Mouse (Mus musculus) MEL (cell line): ENCODE results near the gene Sema6c. TPM values are rescaled to one million over a fixed set of nuclear protein-coding genes. Genes with fewer than 3 reads are reported as not detected.

Experiments
- DNase-seq: peaks from one replicate; pipeline ENCODE4 v3.0.0; 2011; ENCODE audit warnings: low read depth, low spot score
- H3K27ac ChIP-seq: 2 replicates; pipeline ENCODE4 v1.5.1; 2012; ENCODE audit warnings: low read depth, mild to moderate bottlenecking, control low read depth, low read length, moderate library complexity; ENCODE audit not compliant: control insufficient read depth
- H3K27me3 ChIP-seq, 2 experiments: fragments of 150-350 bp in 1 of 2; sonication (generic) in 1 of 2; 2 replicates each; pipeline ENCODE4 v1.6.1; 2012; ENCODE audit warnings: low read length in 2 of 2, mild to moderate bottlenecking in 2 of 2, improper control_type of control experiment in 1 of 2, moderate library complexity in 1 of 2; ENCODE audit not compliant: insufficient read depth in 2 of 2, control insufficient read depth in 1 of 2
- H3K36me3 ChIP-seq, 2 experiments: 2 replicates each; pipeline ENCODE4 v1.6.1; 2012 to 2014; ENCODE audit warnings: low read length in 2 of 2, improper control_type of control experiment in 1 of 2, inconsistent platforms in 1 of 2, mild to moderate bottlenecking in 1 of 2; ENCODE audit not compliant: insufficient read depth in 2 of 2, control insufficient read depth in 1 of 2
- H3K4me1 ChIP-seq, 2 experiments: fragments of 150-350 bp in 1 of 2; sonication (generic) in 1 of 2; 2 replicates each; pipeline ENCODE4 v1.6.1; 2012; ENCODE audit warnings: low read length in 2 of 2, improper control_type of control experiment in 1 of 2, mild to moderate bottlenecking in 1 of 2; ENCODE audit not compliant: insufficient read depth in 2 of 2, control insufficient read depth in 1 of 2
- H3K4me3 ChIP-seq, 2 experiments: fragments of 150-350 bp in 1 of 2; sonication (generic) in 1 of 2; 2 replicates each; pipeline ENCODE4 v1.5.1; 2012; ENCODE audit warnings: low read depth in 2 of 2, low read length in 2 of 2, mild to moderate bottlenecking in 2 of 2, moderate library complexity in 2 of 2, control low read depth in 1 of 2, improper control_type of control experiment in 1 of 2; ENCODE audit not compliant: control insufficient read depth in 1 of 2, insufficient read depth in 1 of 2
- H3K79me2 ChIP-seq: 2 replicates; pipeline ENCODE4 v1.6.1; 2012; ENCODE audit warnings: mild to moderate bottlenecking, low read length, moderate library complexity; ENCODE audit not compliant: control insufficient read depth, poor library complexity, insufficient read depth
- H3K9ac ChIP-seq: 2 replicates; pipeline ENCODE4 v1.6.1; 2012; ENCODE audit warnings: low read depth, mild to moderate bottlenecking, control low read depth, low read length, moderate library complexity; ENCODE audit not compliant: control insufficient read depth, poor library complexity, severe bottlenecking
- H3K9me3 ChIP-seq: fragments of 150-350 bp; sonication (generic); replicated peaks from 2 replicates; pipeline ENCODE4 v1.6.1; 2012; ENCODE audit warnings: mild to moderate bottlenecking, low read length, improper control_type of control experiment, moderate library complexity; ENCODE audit not compliant: insufficient read depth
- BHLHE40 ChIP-seq: IDR thresholded peaks from 2 replicates; pipeline ENCODE4 v1.6.1; 2012; ENCODE audit warnings: low read depth, mild to moderate bottlenecking, inconsistent platforms, low read length, improper control_type of control experiment, borderline replicate concordance
- CHD2 ChIP-seq: IDR thresholded peaks from 2 replicates; pipeline ENCODE4 v1.6.1; 2011; ENCODE audit warnings: low read length, improper control_type of control experiment
- ELF1 ChIP-seq: IDR thresholded peaks from 2 replicates; pipeline ENCODE4 v1.6.1; 2014; ENCODE audit warnings: low read depth, mild to moderate bottlenecking, inconsistent platforms, low read length, improper control_type of control experiment, moderate library complexity
- ETS1 ChIP-seq: IDR thresholded peaks from 2 replicates; pipeline ENCODE4 v1.6.1; 2012; ENCODE audit warnings: low read depth, mild to moderate bottlenecking, inconsistent platforms, low read length, improper control_type of control experiment, moderate library complexity
- HCFC1 ChIP-seq: IDR thresholded peaks from 2 replicates; pipeline ENCODE4 v1.6.1; 2012; ENCODE audit warnings: low read depth, mild to moderate bottlenecking, inconsistent platforms, low read length, improper control_type of control experiment, moderate library complexity
- JUND ChIP-seq: IDR thresholded peaks from 2 replicates; pipeline ENCODE4 v1.6.1; 2011; ENCODE audit warnings: low read depth, mild to moderate bottlenecking, improper control_type of control experiment, low read length
- KAT2A ChIP-seq: conservative IDR thresholded peaks from 2 replicates; pipeline ENCODE4 v1.6.1; 2012; ENCODE audit warnings: low read depth, low read length, improper control_type of control experiment, inconsistent platforms
- MAX ChIP-seq: IDR thresholded peaks from 2 replicates; pipeline ENCODE4 v1.6.1; 2011; ENCODE audit warnings: low read length, improper control_type of control experiment
- MEF2A ChIP-seq: IDR thresholded peaks from 2 replicates; pipeline ENCODE4 v1.6.1; 2014; ENCODE audit warnings: low read depth, mild to moderate bottlenecking, inconsistent platforms, low read length, improper control_type of control experiment; ENCODE audit not compliant: poor library complexity, insufficient replicate concordance, severe bottlenecking; ENCODE audit errors: extremely low read depth
- MXI1 ChIP-seq: IDR thresholded peaks from 2 replicates; pipeline ENCODE4 v1.6.1; 2011; ENCODE audit warnings: mild to moderate bottlenecking, low read depth, low read length, improper control_type of control experiment
- MYC ChIP-seq: IDR thresholded peaks from 2 replicates; pipeline ENCODE4 v1.6.1; 2011; ENCODE audit warnings: low read depth, mild to moderate bottlenecking, low read length, improper control_type of control experiment, moderate library complexity
- NELFE ChIP-seq: IDR thresholded peaks from 2 replicates; pipeline ENCODE4 v1.6.1; 2011; ENCODE audit warnings: low read depth, low read length, improper control_type of control experiment
- NRF1 ChIP-seq: IDR thresholded peaks from 2 replicates; pipeline ENCODE4 v1.6.1; 2014; ENCODE audit warnings: low read depth, mild to moderate bottlenecking, inconsistent platforms, low read length, improper control_type of control experiment, moderate library complexity; ENCODE audit not compliant: poor library complexity, insufficient read depth, severe bottlenecking
- POLR2A ChIP-seq, 2 experiments: IDR thresholded peaks; 2 replicates each; pipeline ENCODE4 v1.6.1; 2011 to 2012; ENCODE audit warnings: low read length in 2 of 2, mild to moderate bottlenecking in 2 of 2, control low read depth in 1 of 2, improper control_type of control experiment in 1 of 2, low read depth in 1 of 2, moderate library complexity in 1 of 2; ENCODE audit not compliant: control insufficient read depth in 1 of 2, insufficient read depth in 1 of 2, poor library complexity in 1 of 2
- POLR2AphosphoS2 ChIP-seq: IDR thresholded peaks from 2 replicates; pipeline ENCODE4 v1.6.1; 2011; ENCODE audit warnings: low read length, improper control_type of control experiment
- RCOR1 ChIP-seq: IDR thresholded peaks from 2 replicates; pipeline ENCODE4 v1.6.1; 2012; ENCODE audit warnings: low read depth, mild to moderate bottlenecking, inconsistent platforms, low read length, improper control_type of control experiment
- TAL1 ChIP-seq: IDR thresholded peaks from 2 replicates; pipeline ENCODE4 v1.6.1; 2012; ENCODE audit warnings: mild to moderate bottlenecking, inconsistent platforms, low read length, moderate library complexity, mixed read lengths
- TBP ChIP-seq: IDR thresholded peaks from 2 replicates; pipeline ENCODE4 v1.8.0; 2011; ENCODE audit warnings: low read depth, low read length, improper control_type of control experiment
- TCF12 ChIP-seq: IDR thresholded peaks from 2 replicates; pipeline ENCODE4 v1.6.1; 2014; ENCODE audit warnings: low read depth, mild to moderate bottlenecking, inconsistent platforms, low read length, improper control_type of control experiment, moderate library complexity
- UBTF ChIP-seq: IDR thresholded peaks from 2 replicates; pipeline ENCODE4 v1.6.1; 2012; ENCODE audit warnings: low read depth, mild to moderate bottlenecking, inconsistent platforms, low read length, improper control_type of control experiment, moderate library complexity, borderline replicate concordance; ENCODE audit not compliant: insufficient read depth
- USF1 ChIP-seq: IDR thresholded peaks from 2 replicates; pipeline ENCODE4 v1.6.1; 2014; ENCODE audit warnings: low read depth, mild to moderate bottlenecking, inconsistent platforms, low read length, improper control_type of control experiment, moderate library complexity
- ZKSCAN1 ChIP-seq: IDR thresholded peaks from 2 replicates; pipeline ENCODE4 v1.6.1; 2012; ENCODE audit warnings: low read depth, mild to moderate bottlenecking, inconsistent platforms, low read length, improper control_type of control experiment, moderate library complexity
- ZMIZ1 ChIP-seq: IDR thresholded peaks from 2 replicates; pipeline ENCODE4 v1.6.1; 2012; ENCODE audit warnings: low read depth, mild to moderate bottlenecking, inconsistent platforms, low read length, improper control_type of control experiment, moderate library complexity
- polyA plus RNA-seq, 2 experiments: library from polyadenylated mRNA; stranded (reverse) in 1 of 2; unstranded in 1 of 2; fragments of >175 nt in 1 of 2; fragments of >200 nt in 1 of 2; gene quantifications; 2 replicates each; pipeline versions ENCODE4 v1.2.1 to v1.2.4; 2012; ENCODE audit warnings: low replicate concordance in 2 of 2, low read depth in 1 of 2; ENCODE audit not compliant: insufficient read length in 2 of 2, insufficient read depth in 1 of 2, missing spikeins in 1 of 2
- total RNA-seq: library from RNA; depleted of rRNA; stranded (reverse); fragments of 300-350 nt; gene quantifications from 2 replicates; pipeline ENCODE4 v1.2.3, GENCODE M21; 2012

The Sema6c gene
- total and polyA plus RNA-seq, 3 experiments: 0.35 to 3.2 TPM; not detected in 1

DNA sequence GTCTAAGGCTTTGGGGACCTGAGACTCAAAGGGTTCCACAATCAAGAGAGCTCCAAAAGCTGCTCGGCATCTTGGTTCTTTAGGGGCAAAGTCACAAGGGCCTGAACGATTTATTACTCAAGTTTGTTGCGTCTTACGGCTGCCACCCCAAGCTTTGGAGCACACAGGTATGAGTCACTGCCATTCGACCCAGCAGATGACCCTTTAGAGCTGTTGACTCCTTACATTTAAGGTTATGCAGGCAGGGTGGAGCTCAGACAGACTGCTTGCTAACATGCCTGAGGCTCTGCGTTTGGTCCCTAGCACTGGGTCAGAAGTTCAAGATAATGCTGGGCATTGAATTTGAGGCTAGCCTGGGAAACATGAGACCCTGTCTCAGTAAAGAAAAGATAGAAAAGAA, 17.3 kb downstream of the Sema6c start:
- Histone ChIP-seq H3K36me3 (peaks cover 0 to 4% of the 10 kb centered on the region in 2 experiments; a peak in 2 of 4 replicates), H3K9ac (no peak overlapping the region), H3K79me2 (no peaks in the 10 kb centered on the region), H3K9me3 (no peaks in the 10 kb centered on the region), H3K4me3 (no peak overlapping the region), H3K4me1 (no peaks in the 10 kb centered on the region), H3K27ac (no peak overlapping the region), H3K27me3 (no peaks in the 10 kb centered on the region)
- DNase-seq: no peak
- no peak for TF ChIP-seq ZKSCAN1
- no peak for TF ChIP-seq NRF1
- TF ChIP-seq MXI1: no peak
- TF ChIP-seq NELFE: no peak
- TF ChIP-seq ZMIZ1: no peak
- no peak for TF ChIP-seq UBTF
- TF ChIP-seq MAX: no peak
- TF ChIP-seq ETS1: no peak
- TF ChIP-seq RCOR1: no peak
- TF ChIP-seq USF1: no peak
- no peak for TF ChIP-seq CHD2
- TF ChIP-seq POLR2A (IDR thresholded peaks at IDR 0.05; ENCODE audit: control insufficient read depth in 1 of 2, insufficient read depth in 1 of 2, low read depth in 1 of 2, low read length in 2 of 2, poor library complexity in 1 of 2): no peak
- TF ChIP-seq TAL1: no peak
- TF ChIP-seq ELF1: no peak
- no peak for TF ChIP-seq JUND
- TF ChIP-seq TBP: no peak
- TF ChIP-seq POLR2AphosphoS2: no peak
- no peak for TF ChIP-seq HCFC1

DNA sequence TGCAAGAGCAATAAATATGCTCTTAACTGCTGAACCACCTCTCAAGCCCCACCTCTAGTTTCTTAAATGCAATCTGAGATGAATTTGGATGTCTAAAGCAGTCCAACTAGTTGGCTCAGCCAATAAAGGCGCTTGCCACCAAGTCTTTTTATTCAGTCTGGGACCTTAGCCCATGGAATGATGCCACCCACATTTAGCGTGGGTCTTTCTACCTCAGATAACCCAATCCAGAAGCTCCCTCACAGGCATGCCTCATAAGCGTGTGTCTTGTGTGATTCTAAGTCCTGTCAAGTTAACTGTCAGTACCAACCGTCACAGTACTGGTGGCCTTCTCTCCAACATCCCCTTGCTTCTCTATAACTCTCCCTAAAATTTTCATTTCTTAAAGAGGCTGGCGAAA, 18.7 kb downstream of the Sema6c start:
- no peak overlapping the region for H3K27ac ChIP-seq
- H3K27me3 ChIP-seq: no peaks in the 10 kb centered on the region
- H3K4me1 ChIP-seq: no peaks in the 10 kb centered on the region
- H3K36me3 ChIP-seq: peaks cover 0 to 8% of the 10 kb centered on the region in 2 experiments; a peak in 2 of 4 replicates
- H3K9me3 ChIP-seq: no peaks in the 10 kb centered on the region
- no peak for DNase-seq
- H3K9ac ChIP-seq: no peak overlapping the region
- TF ChIP-seq CHD2: no peak
- TF ChIP-seq MEF2A: no peak
- TF ChIP-seq HCFC1: no peak
- no peak for TF ChIP-seq BHLHE40
- no peak for TF ChIP-seq POLR2A (IDR thresholded peaks at IDR 0.05; ENCODE audit: control insufficient read depth in 1 of 2, insufficient read depth in 1 of 2, low read depth in 1 of 2, low read length in 2 of 2, poor library complexity in 1 of 2)
- no peak for TF ChIP-seq MYC
- TF ChIP-seq KAT2A: no peak
- no peak for TF ChIP-seq TCF12
- no peak for TF ChIP-seq MAX
- no peak overlapping the region for H3K4me3 ChIP-seq
- no peaks in the 10 kb centered on the region for H3K79me2 ChIP-seq
